Mouse (Mus musculus): ENCODE measurements at regions not wholly inside any gene's neighbourhood (a gene's known extent, or its start where the extent isn't known, plus 50 kb on each side); places are given as distances from the start of the nearest gene placed in this dataset.

- DNase-seq (ENCODE audit: low spot score) = no peak
- 69% methylated on average over 3 of the region's 3 CpGs for WGBS
- TF ChIP-seq CTCF (IDR thresholded peaks at IDR 0.05; ENCODE audit: low read depth) = peak; percentile 47
- TF ChIP-seq EP300 (IDR thresholded peaks at IDR 0.05; ENCODE audit: low read depth) = no peak
Measured at GRCm38 (mm10) chr5:111667901-111668300, 65.8 kb upstream of the Gm26897 start.

GRCm38 (mm10) chr5:111669139-111669538 lies 64.6 kb upstream of the Gm26897 start:
- DNase-seq (ENCODE audit: low spot score) (no peak), ATAC-seq (ENCODE audit: insufficient read depth, low read depth) (no peak)
- no peak overlapping the region for H3K4me3 ChIP-seq (ENCODE audit: low read depth, low read length)
- TF ChIP-seq EP300 (IDR thresholded peaks at IDR 0.05; ENCODE audit: low read depth) (no peak), CTCF (IDR thresholded peaks at IDR 0.05; ENCODE audit: low read depth) (no peak)
- no peaks in the 10 kb centered on the region for H3K36me3 ChIP-seq (replicated peaks; ENCODE audit: control insufficient read depth, insufficient read depth, low read length)
- peaks cover 16% of the 10 kb centered on the region; the same call in 1 of the 2 replicates for H3K27me3 ChIP-seq (ENCODE audit: control insufficient read depth, insufficient read depth, low read length)
- no peak overlapping the region for H3K27ac ChIP-seq (ENCODE audit: low read depth)
- no peaks in the 10 kb centered on the region for H3K9me3 ChIP-seq (replicated peaks; ENCODE audit: control insufficient read depth, low read length)
- no peak overlapping the region for H3K4me2 ChIP-seq (ENCODE audit: low read depth, low read length)
- H3K4me1 ChIP-seq (ENCODE audit: control insufficient read depth, insufficient read depth) = no peaks in the 10 kb centered on the region
- no peak overlapping the region for H3K9ac ChIP-seq (replicated peaks; ENCODE audit: low read depth, low read length)

More at GRCm38 (mm10) chr5:111667901-111668300, 65.8 kb upstream of the Gm26897 start:
- Histone ChIP-seq H3K4me3 (ENCODE audit: low read depth, low read length) (no peak overlapping the region), H3K4me2 (ENCODE audit: low read depth, low read length) (no peak overlapping the region), H3K9ac (replicated peaks; ENCODE audit: low read depth, low read length) (no peak overlapping the region), H3K9me3 (replicated peaks; ENCODE audit: control insufficient read depth, low read length) (no peaks in the 10 kb centered on the region), H3K36me3 (replicated peaks; ENCODE audit: control insufficient read depth, insufficient read depth, low read length) (no peaks in the 10 kb centered on the region), H3K27me3 (ENCODE audit: control insufficient read depth, insufficient read depth, low read length) (peaks cover 16% of the 10 kb centered on the region; the same call in 1 of the 2 replicates), H3K4me1 (ENCODE audit: control insufficient read depth, insufficient read depth) (no peaks in the 10 kb centered on the region), H3K27ac (ENCODE audit: low read depth) (no peak overlapping the region)
- no peak for ATAC-seq (ENCODE audit: insufficient read depth, low read depth)

GRCm38 (mm10) chr5:111671762-111672161 lies 62.0 kb upstream of the Gm26897 start:
- no peak overlapping the region for H3K4me3 ChIP-seq (ENCODE audit: low read depth, low read length)
- H3K27ac ChIP-seq (ENCODE audit: low read depth) = no peak overlapping the region
- no peak for ATAC-seq (ENCODE audit: insufficient read depth, low read depth)
- TF ChIP-seq CTCF (IDR thresholded peaks at IDR 0.05; ENCODE audit: low read depth) (no peak), EP300 (IDR thresholded peaks at IDR 0.05; ENCODE audit: low read depth) (no peak)
- H3K4me1 ChIP-seq (ENCODE audit: control insufficient read depth, insufficient read depth) = peaks cover 5% of the 10 kb centered on the region; the same call in 1 of the 2 replicates
- H3K9me3 ChIP-seq (replicated peaks; ENCODE audit: control insufficient read depth, low read length) = no peaks in the 10 kb centered on the region
- H3K9ac ChIP-seq (replicated peaks; ENCODE audit: low read depth, low read length) = no peak overlapping the region
- WGBS = 39% methylated on average over 6 of the region's 6 CpGs
- no peak overlapping the region for H3K4me2 ChIP-seq (ENCODE audit: low read depth, low read length)
- H3K36me3 ChIP-seq (replicated peaks; ENCODE audit: control insufficient read depth, insufficient read depth, low read length) = no peaks in the 10 kb centered on the region
- no peak for DNase-seq (ENCODE audit: low spot score)
- H3K27me3 ChIP-seq (ENCODE audit: control insufficient read depth, insufficient read depth, low read length) = 0 out of 2 replicates have a peak, but pooled peaks cover 2% of the 10 kb centered on the region

DNA sequence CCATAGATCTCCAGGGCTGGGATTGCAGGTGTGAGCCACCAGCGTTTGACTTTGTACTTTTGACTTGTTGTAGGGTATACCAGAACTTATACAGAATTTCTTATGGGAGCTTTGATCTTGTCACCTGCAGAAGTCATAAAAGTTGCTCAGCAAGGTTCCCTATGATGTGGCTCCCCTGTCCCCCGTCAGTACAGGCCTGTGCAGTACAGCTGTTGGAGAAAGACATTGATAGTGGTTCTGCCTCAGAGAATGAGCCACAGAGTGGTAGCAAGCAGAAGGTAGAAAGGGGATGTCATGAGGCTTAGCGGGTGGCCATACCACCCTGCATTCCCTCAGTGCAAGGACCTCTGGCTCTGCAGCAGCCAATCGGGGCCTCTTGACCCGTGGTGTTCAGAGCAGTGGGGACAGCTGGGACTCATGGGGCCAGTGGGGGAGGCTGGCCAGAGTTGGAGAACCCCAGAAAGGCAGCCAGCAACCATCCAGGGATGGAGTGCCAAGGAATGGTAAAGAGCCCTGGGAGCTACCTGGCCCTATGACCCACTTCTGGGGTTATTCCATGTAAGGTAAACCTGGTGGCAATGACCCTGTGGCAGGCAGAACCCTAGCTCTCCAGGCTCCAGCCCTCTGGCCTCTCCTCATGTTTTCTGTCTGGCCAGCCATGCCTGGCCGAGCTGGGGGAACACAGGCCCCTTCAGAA lies 58.6 kb upstream of the Gm26897 start:
- 47% methylated on average over 6 of the region's 6 CpGs for WGBS

DNA sequence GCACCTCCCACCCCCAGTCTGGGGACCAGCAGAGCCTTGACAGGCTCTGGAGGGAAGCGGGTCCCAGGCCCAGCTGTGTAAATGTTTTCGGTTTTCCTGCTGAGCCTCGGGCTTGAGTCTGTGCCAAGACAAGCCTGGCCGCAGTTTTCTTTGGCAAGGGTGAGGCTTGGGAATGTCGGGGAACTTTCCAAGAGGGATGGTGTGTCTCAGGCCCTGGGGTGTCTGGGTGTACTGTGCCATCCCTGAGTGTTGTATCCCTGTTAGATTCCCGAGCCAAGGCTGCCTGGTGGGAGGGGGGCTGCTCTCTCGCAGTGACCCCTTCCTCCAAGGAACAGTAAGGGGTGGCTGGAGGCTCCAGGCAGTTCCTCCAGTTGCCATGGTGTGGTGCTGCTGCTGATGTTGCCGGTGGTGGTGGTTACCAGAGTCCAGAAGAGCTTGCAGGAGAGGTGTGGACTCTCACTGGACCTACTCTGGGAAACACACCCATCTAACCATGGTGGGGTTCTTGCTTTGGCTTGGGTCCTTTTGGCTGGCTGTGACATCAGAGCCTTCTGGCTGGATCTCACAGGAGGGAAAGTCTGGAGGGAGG lies 58.0 kb upstream of the Gm26897 start:
- DNase-seq (ENCODE audit: low spot score) (peak; percentile 67), ATAC-seq (ENCODE audit: insufficient read depth, low read depth) (peak; percentile 77)
- Histone ChIP-seq H3K27ac (ENCODE audit: low read depth) (peak overlapping the region; percentile 56), H3K9ac (replicated peaks; ENCODE audit: low read depth, low read length) (no peak overlapping the region), H3K9me3 (replicated peaks; ENCODE audit: control insufficient read depth, low read length) (no peaks in the 10 kb centered on the region), H3K4me1 (ENCODE audit: control insufficient read depth, insufficient read depth) (peaks cover 5% of the 10 kb centered on the region; the same call in 1 of the 2 replicates), H3K36me3 (replicated peaks; ENCODE audit: control insufficient read depth, insufficient read depth, low read length) (no peaks in the 10 kb centered on the region), H3K27me3 (ENCODE audit: control insufficient read depth, insufficient read depth, low read length) (no peaks in the 10 kb centered on the region; the same call in 1 of the 2 replicates), H3K4me2 (ENCODE audit: low read depth, low read length) (no peak overlapping the region), H3K4me3 (ENCODE audit: low read depth, low read length) (no peak overlapping the region)
- 0 out of 2 replicates have a peak, but pooled peaks have one; percentile 29 for TF ChIP-seq EP300 (IDR thresholded peaks at IDR 0.05; ENCODE audit: low read depth)
- peak; percentile 35 for TF ChIP-seq CTCF (IDR thresholded peaks at IDR 0.05; ENCODE audit: low read depth)
- 6% methylated on average over 8 of the region's 8 CpGs for WGBS

More for the DNA sequence above, 58.6 kb upstream of the Gm26897 start:
- peak overlapping the region; percentile 56 for H3K27ac ChIP-seq (ENCODE audit: low read depth)
- no peaks in the 10 kb centered on the region for H3K36me3 ChIP-seq (replicated peaks; ENCODE audit: control insufficient read depth, insufficient read depth, low read length)
- no peak overlapping the region for H3K4me2 ChIP-seq (ENCODE audit: low read depth, low read length)
- no peak for DNase-seq (ENCODE audit: low spot score)
- peak; percentile 8; the same call in 1 of the 2 replicates for ATAC-seq (ENCODE audit: insufficient read depth, low read depth)
- no peaks in the 10 kb centered on the region; the same call in 1 of the 2 replicates for H3K27me3 ChIP-seq (ENCODE audit: control insufficient read depth, insufficient read depth, low read length)
- no peak overlapping the region for H3K4me3 ChIP-seq (ENCODE audit: low read depth, low read length)
- no peak overlapping the region for H3K9ac ChIP-seq (replicated peaks; ENCODE audit: low read depth, low read length)
- H3K4me1 ChIP-seq (ENCODE audit: control insufficient read depth, insufficient read depth) = peaks cover 5% of the 10 kb centered on the region; the same call in 1 of the 2 replicates
- TF ChIP-seq EP300 (IDR thresholded peaks at IDR 0.05; ENCODE audit: low read depth) (no peak), CTCF (IDR thresholded peaks at IDR 0.05; ENCODE audit: low read depth) (no peak)
- no peaks in the 10 kb centered on the region for H3K9me3 ChIP-seq (replicated peaks; ENCODE audit: control insufficient read depth, low read length)
